Mouse (Mus musculus): ENCODE data around the gene Ppif. TPM values are rescaled to one million over a fixed set of nuclear protein-coding genes. Genes with fewer than 3 reads are reported as not detected.

The Ppif gene
- polyA plus RNA-seq (2012), result 70.2 and 79.2 TPM in 2 replicates

DNA sequence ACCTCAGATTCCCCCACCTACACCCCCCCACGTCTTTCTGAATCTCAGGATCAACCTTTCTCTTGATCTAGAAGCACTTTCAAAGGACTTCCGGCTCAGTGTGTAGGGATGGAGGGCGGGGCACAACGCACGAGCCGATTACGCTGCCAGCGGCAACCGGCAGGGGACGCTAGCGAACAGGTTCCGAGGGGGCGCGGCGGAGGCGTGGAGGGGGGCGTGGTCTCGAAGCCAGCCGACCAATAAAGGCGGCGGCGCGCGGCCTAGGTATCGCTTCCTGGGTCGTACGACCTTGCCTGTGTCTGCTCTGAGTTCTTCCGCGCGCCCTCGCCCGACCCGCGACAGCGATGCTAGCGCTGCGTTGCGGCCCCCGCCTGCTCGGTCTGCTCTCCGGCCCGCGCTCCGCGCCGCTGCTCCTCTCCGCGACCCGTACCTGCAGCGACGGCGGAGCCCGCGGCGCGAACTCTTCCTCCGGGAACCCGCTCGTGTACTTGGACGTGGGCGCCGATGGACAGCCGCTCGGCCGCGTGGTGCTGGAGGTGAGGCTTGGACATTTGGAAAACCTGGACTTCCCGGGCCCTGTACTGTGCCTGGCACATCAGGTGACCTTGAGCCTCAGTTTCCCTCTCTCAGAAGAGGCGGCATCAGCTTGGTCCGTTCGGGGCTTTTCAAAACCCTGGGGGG is at the start of gene Ppif:
Ppif (plus strand) TSS at position 267 of the 681 bp plus-strand sequence.
- no peak for TF ChIP-seq GATA1 (IDR thresholded peaks at IDR 0.05; ENCODE audit: low read length)

GRCm38 (mm10) chr14:25645717-25646116 is 48.2 kb upstream of the Ppif start:
- no peak for TF ChIP-seq GATA1 (IDR thresholded peaks at IDR 0.05; ENCODE audit: low read length)

- no peak for TF ChIP-seq GATA1 (IDR thresholded peaks at IDR 0.05; ENCODE audit: low read length)
These were observed 47.8 kb upstream of the Ppif start for GRCm38 (mm10) chr14:25646161-25646621.

DNA sequence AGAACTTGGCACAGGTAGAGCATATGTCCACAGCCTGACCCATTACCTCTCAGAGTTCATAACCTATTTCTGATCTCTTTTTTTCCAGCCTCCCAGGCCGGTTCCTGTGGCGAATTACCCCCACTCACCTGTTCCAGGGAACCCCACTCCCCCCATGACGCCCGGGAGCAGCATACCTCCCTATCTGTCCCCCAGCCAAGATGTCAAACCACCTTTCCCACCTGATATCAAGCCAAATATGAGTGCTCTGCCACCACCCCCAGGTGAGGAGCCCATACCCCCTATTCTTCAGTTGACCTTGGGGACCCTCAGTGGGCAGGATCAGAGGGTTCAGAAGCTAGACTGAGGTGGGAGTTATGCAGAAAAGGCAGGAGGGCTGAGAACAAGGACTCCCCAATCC is 42.8 kb upstream of the Ppif start:
- no peak for TF ChIP-seq GATA1 (IDR thresholded peaks at IDR 0.05; ENCODE audit: low read length)

DNA sequence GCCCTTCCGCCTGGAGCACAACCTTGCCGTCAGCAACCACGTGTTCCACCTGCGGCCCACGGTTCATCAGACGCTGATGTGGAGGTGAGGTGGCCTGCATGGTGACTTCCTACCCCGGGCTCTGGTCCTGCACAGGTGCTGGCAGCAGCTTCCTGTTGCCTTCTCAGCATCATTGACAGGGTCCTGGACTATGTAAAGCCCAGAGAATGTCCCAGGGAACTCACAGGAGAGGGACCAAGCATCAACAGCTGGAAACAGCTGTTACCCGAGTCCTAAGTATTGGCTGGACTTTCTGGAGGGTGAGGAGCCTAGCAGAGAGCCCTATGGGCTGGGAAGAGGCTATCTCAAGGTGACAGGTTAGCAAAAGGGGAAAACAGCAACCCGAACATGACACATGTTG is 42.0 kb upstream of the Ppif start:
- TF ChIP-seq GATA1 (IDR thresholded peaks at IDR 0.05; ENCODE audit: low read length), result no peak

DNA sequence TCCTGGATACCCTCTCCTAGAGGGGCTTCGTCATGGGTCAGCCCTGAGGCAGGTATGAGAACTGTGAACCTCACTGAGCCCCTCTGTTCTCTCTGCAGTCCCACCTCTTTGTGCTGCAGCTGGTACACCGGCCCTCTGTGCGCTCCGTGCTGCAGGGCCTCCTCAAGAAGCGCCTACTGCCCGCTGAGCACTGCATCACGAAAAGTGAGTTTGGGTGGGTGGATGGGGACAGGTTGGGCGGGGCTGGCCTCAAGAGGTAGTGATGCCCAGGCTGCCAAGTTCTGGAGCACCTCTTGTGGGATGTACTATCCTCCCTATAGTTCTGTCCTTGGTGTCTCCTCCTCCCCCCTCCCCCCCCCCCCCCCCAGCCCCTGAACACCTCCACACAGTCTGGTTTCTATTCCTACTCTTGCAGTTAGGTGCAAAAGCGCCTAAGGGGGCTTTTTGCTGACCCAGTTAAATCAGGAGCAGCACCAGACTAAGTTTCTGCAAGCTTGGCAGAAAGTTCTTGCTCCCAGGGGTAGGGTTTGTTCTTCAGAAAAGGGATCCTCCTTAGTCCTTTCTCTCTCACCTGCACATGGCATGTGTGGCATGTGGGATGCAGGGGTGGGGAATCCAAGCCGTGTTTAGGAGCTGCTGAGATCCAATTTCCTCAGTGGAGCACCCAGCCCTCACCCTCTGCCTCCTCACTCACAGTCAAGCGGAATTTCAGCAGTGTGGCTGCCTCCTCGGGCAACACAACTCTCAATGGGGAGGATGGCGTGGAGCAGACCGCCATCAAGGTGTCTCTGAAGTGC is 39.4 kb upstream of the Ppif start:
- TF ChIP-seq GATA1 (IDR thresholded peaks at IDR 0.05; ENCODE audit: low read length), result no peak

- no peak for TF ChIP-seq GATA1 (IDR thresholded peaks at IDR 0.05; ENCODE audit: low read length)
These were observed 33.3 kb upstream of the Ppif start for GRCm38 (mm10) chr14:25660661-25661060.

GRCm38 (mm10) chr14:25661185-25661920 is 32.6 kb upstream of the Ppif start:
- TF ChIP-seq GATA1 (IDR thresholded peaks at IDR 0.05; ENCODE audit: low read length), result no peak

- TF ChIP-seq GATA1 (IDR thresholded peaks at IDR 0.05; ENCODE audit: low read length), result no peak
These were observed 30.2 kb upstream of the Ppif start for GRCm38 (mm10) chr14:25663649-25664309.

DNA sequence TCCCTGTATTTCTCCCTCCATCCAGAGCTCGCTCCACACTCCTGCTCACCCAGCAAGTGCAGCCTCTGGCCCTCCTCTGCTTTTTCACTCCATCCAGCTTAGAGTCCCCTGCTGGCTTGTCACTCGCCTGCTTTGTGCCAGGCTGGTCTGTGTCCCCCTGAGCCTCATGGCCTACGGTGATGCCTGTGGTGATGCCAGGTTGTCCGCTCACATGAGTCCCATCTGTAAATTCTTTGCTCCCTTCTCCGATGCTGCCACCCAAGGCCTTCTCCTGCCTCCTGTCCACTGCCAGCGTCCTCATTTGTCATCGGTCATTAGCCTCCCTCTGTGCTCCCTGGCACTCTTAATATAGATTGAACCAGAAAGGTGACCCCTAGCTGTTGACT is 29.7 kb upstream of the Ppif start:
- TF ChIP-seq GATA1 (IDR thresholded peaks at IDR 0.05; ENCODE audit: low read length), result no peak

GRCm38 (mm10) chr14:25665314-25665970 is 28.5 kb upstream of the Ppif start:
- no peak for TF ChIP-seq GATA1 (IDR thresholded peaks at IDR 0.05; ENCODE audit: low read length)

- TF ChIP-seq GATA1 (IDR thresholded peaks at IDR 0.05; ENCODE audit: low read length), result no peak
These were observed 27.1 kb upstream of the Ppif start for GRCm38 (mm10) chr14:25666668-25667376.

GRCm38 (mm10) chr14:25667587-25667986 is 26.4 kb upstream of the Ppif start:
- TF ChIP-seq GATA1 (IDR thresholded peaks at IDR 0.05; ENCODE audit: low read length), result no peak

- TF ChIP-seq GATA1 (IDR thresholded peaks at IDR 0.05; ENCODE audit: low read length), result no peak
These were observed 14.3 kb upstream of the Ppif start for GRCm38 (mm10) chr14:25679625-25680024.
